Comparison of ENCODE assay signal across 8 mouse cellular contexts in genomic region chr17:27106745-27107144, GRCm38 (mm10). TPM values are rescaled to one million over a fixed set of nuclear protein-coding genes. Genes with fewer than 3 reads are reported as not detected.
DNase-seq lines count a peak whose midpoint lies in the region; ATAC-seq and TF ChIP-seq lines count a peak whose summit lies in the region.
"Had no signal": no experiment of that assay in that cellular context is flagged by ENCODE, and none has a peak within 500 bp of the region (broad histone marks: within the 10 kb centered on the region; RNA-seq: fewer than 3 reads in every experiment).

No protein-coding gene starts in this region.

- no peak overlapping the region for H3K27ac ChIP-seq in kidney, adult 2 months (ENCODE audit: insufficient read depth, low read depth, low read length)
- H3K27ac ChIP-seq in CH12.LX (ENCODE audit: insufficient read depth, low read depth), result no peak overlapping the region
- H3K27ac ChIP-seq in bone marrow, adult 2 months (ENCODE audit: control insufficient read depth, insufficient read depth, low read depth, low read length, poor library complexity), result no peak overlapping the region
- no peak overlapping the region for H3K27ac ChIP-seq in forebrain, embryonic 14.5 days (ENCODE audit: low read depth, low read length)

- no peaks in the 10 kb centered on the region for H3K27me3 ChIP-seq in kidney, adult 2 months (replicated peaks; ENCODE audit: control insufficient read depth, insufficient read depth, low read length)
- H3K27me3 ChIP-seq in CH12.LX (replicated peaks), result no peaks in the 10 kb centered on the region
- no peaks in the 10 kb centered on the region for H3K27me3 ChIP-seq in forebrain, embryonic 14.5 days (replicated peaks; ENCODE audit: control insufficient read depth, insufficient read depth, low read length)

- no peak for TF ChIP-seq EP300 in CH12.LX (IDR thresholded peaks at IDR 0.05; ENCODE audit: low read length)

- peak; percentile 48 for TF ChIP-seq RAD21 in CH12.LX (IDR thresholded peaks at IDR 0.05; ENCODE audit: low read depth, low read length)

- H3K4me1 ChIP-seq in kidney, adult 2 months (ENCODE audit: control insufficient read depth, insufficient read depth, low read length), result no peaks in the 10 kb centered on the region
- H3K4me1 ChIP-seq in CH12.LX (ENCODE audit: control insufficient read depth in 1 of 2, insufficient read depth in 2 of 2), result peaks cover 10 to 24% of the 10 kb centered on the region in 2 experiments; a peak in 3 of 4 replicates
- H3K4me1 ChIP-seq in bone marrow, adult 2 months (ENCODE audit: control insufficient read depth, insufficient read depth, low read length), result no peaks in the 10 kb centered on the region
- H3K4me1 ChIP-seq in forebrain, embryonic 14.5 days (ENCODE audit: control insufficient read depth, insufficient read depth, low read length), result no peaks in the 10 kb centered on the region

- in situ Hi-C loops in CH12.LX (cut with MboI; ENCODE audit: low pct_ligation_motif_present, low pct_unique_long_range_greater_than_20kb, low sequenced_read_pairs), result no loop called here

- no peak for TF ChIP-seq POLR2A in kidney, adult 2 months (IDR thresholded peaks at IDR 0.05; ENCODE audit: low read depth, low read length)
- TF ChIP-seq POLR2A in CH12.LX (IDR thresholded peaks at IDR 0.05; ENCODE audit: low read depth, low read length), result no peak
- no peak for TF ChIP-seq POLR2A in bone marrow, adult 2 months (IDR thresholded peaks at IDR 0.05; ENCODE audit: borderline replicate concordance, control insufficient read depth, low read depth, low read length)

- TF ChIP-seq CTCF in kidney, adult 2 months (conservative IDR thresholded peaks at IDR 0.05; ENCODE audit: insufficient read depth, insufficient read length, low read depth, low read length), result peak; percentile 35; the same call in 1 of the 2 replicates
- TF ChIP-seq CTCF in CH12.LX (conservative IDR thresholded peaks at IDR 0.05 in 1 of 2, IDR thresholded peaks at IDR 0.05 in 1 of 2; ENCODE audit: low read depth in 2 of 2, low read length in 2 of 2), result peak; percentile 40 to 61
- TF ChIP-seq CTCF in bone marrow, adult 2 months (IDR thresholded peaks at IDR 0.05; ENCODE audit: control insufficient read depth, insufficient read depth, low read length), result peak; percentile 42

- dilution Hi-C loops in CH12.LX (cut with MboI; ENCODE audit: extremely low pct_ligation_motif_present, extremely low pct_unique_long_range_greater_than_20kb, low sequenced_read_pairs), result no loop called here

- no peaks in the 10 kb centered on the region for H3K79me2 ChIP-seq in CH12.LX (replicated peaks; ENCODE audit: control insufficient read depth, extremely low read depth, insufficient read depth, poor library complexity, severe bottlenecking)

- peaks cover 2% of the 10 kb centered on the region for H3K9me3 ChIP-seq in CH12.LX (replicated peaks; ENCODE audit: low read length)
- no peaks in the 10 kb centered on the region for H3K9me3 ChIP-seq in forebrain, embryonic 14.5 days (replicated peaks; ENCODE audit: control insufficient read depth, low read length)

- H3K4me2 ChIP-seq in CH12.LX (ENCODE audit: insufficient read depth, low read depth, poor library complexity, severe bottlenecking), result no peak overlapping the region
- no peak overlapping the region for H3K4me2 ChIP-seq in forebrain, embryonic 14.5 days (ENCODE audit: low read length)

- DNase-seq in kidney, adult 2 months, result peak; percentile 20
- no peak for DNase-seq in kidney, postnatal 25 days
- DNase-seq in CH12.LX (ENCODE audit: extremely low read depth), result peak; percentile 41
- no peak for DNase-seq in forebrain, embryonic 14.5 days (ENCODE audit: low spot score)
- no peak for DNase-seq in kidney, postnatal 14 days

- H3K9ac ChIP-seq in CH12.LX (ENCODE audit: insufficient read depth, low read depth), result no peak overlapping the region
- H3K9ac ChIP-seq in forebrain, embryonic 14.5 days (ENCODE audit: low read length), result no peak overlapping the region

- WGBS in kidney, adult 2 months, result 87% methylated on average over 9 of the region's 9 CpGs
- WGBS in bone marrow, adult 2 months, result 83% methylated on average over 9 of the region's 9 CpGs
- 86% methylated on average over 9 of the region's 9 CpGs for WGBS in forebrain, embryonic 14.5 days

- H3K4me3 ChIP-seq in kidney, adult 2 months (ENCODE audit: insufficient read depth, low read depth, low read length), result no peak overlapping the region
- no peak overlapping the region for H3K4me3 ChIP-seq in CH12.LX (replicated peaks in 1 of 3; ENCODE audit: low read depth in 2 of 3, low read length in 2 of 3, poor library complexity in 1 of 3)
- no peak overlapping the region for H3K4me3 ChIP-seq in bone marrow, adult 2 months (replicated peaks; ENCODE audit: control insufficient read depth, low read depth, low read length)
- no peak overlapping the region for H3K4me3 ChIP-seq in forebrain, embryonic 14.5 days (ENCODE audit: low read depth, low read length)

- 0 out of 2 replicates have a peak, but pooled peaks have one; percentile 7 for ATAC-seq in megakaryocyte-erythroid progenitor cell, adult 5-6 weeks (replicated peaks; ENCODE audit: low FRiP score, low TSS enrichment, poor library complexity, severe bottlenecking)
- no peak for ATAC-seq in forebrain, embryonic 14.5 days
- ATAC-seq: hindbrain, embryonic 16.5 days had no signal

- no peaks in the 10 kb centered on the region for H3K36me3 ChIP-seq in kidney, adult 2 months (ENCODE audit: control insufficient read depth, insufficient read depth, low read length)
- peaks cover 20 to 81% of the 10 kb centered on the region in 2 experiments for H3K36me3 ChIP-seq in CH12.LX (replicated peaks in 1 of 2; ENCODE audit: control insufficient read depth in 1 of 2, insufficient read depth in 1 of 2, low read length in 1 of 2)
- no peaks in the 10 kb centered on the region for H3K36me3 ChIP-seq in forebrain, embryonic 14.5 days (ENCODE audit: control insufficient read depth, insufficient read depth, low read length)

TF ChIP-seq in CH12.LX, 34 proteins besides CTCF, POLR2A, EP300 and RAD21:
- TF ChIP-seq ETS1 (conservative IDR thresholded peaks at IDR 0.05; ENCODE audit: low read depth, low read length), result no peak
- peak; percentile 40 for TF ChIP-seq SMC3 (IDR thresholded peaks at IDR 0.05; ENCODE audit: low read depth, low read length)
TF ChIP-seq in CH12.LX: peak in this region for 1.

RNA-seq across cellular contexts. Expression of gene Uqcc2, which starts 27.0 kb away (rescaled TPM):
- 208 and 218 TPM in 2 replicates for polyA plus RNA-seq in kidney, adult 2 months (2012; rRNA removed)
- total RNA-seq in CH12.LX (2012; rRNA removed), result 198 and 208 TPM in 2 replicates
- 240 and 277 TPM in 2 replicates for total RNA-seq in CH12.LX (2014; rRNA removed)
- polyA plus RNA-seq in CH12.LX (2012; ENCODE audit: insufficient read length, low read depth), result 107 and 126 TPM in 2 replicates
- 53.9 and 105 TPM in 2 replicates for polyA plus RNA-seq in bone marrow, adult 2 months (2011; ENCODE audit: insufficient read depth, insufficient read length, low replicate concordance, missing spikeins)
- total RNA-seq in megakaryocyte-erythroid progenitor cell, adult 5-6 weeks (2014; fragmentation: Nextera tagmentation), result 180 and 198 TPM in 2 replicates
- 177 and 204 TPM in 2 replicates for total RNA-seq in megakaryocyte-erythroid progenitor cell, adult 5-6 weeks (2017)
- 360 and 385 TPM in 2 replicates for polyA plus RNA-seq in forebrain, embryonic 14.5 days (2014; fragmentation: Nextera tagmentation; extraction: Ambion mirVana)

RNA-seq across cellular contexts. Expression of gene Itpr3, which starts 49.6 kb away (rescaled TPM):
- polyA plus RNA-seq in kidney, adult 2 months (2012; rRNA removed), result 4.4 and 6.9 TPM in 2 replicates
- total RNA-seq in CH12.LX (2012; rRNA removed) (8.3 and 11.3 TPM in 2 replicates), CH12.LX (2014; rRNA removed) (2.5 TPM in 2 replicates)
- polyA plus RNA-seq in CH12.LX (2012; ENCODE audit: insufficient read length, low read depth), result 8.5 and 9.5 TPM in 2 replicates
- 10.8 and 12.5 TPM in 2 replicates for polyA plus RNA-seq in bone marrow, adult 2 months (2011; ENCODE audit: insufficient read depth, insufficient read length, low replicate concordance, missing spikeins)
- 3.0 and 4.2 TPM in 2 replicates for total RNA-seq in megakaryocyte-erythroid progenitor cell, adult 5-6 weeks (2014; fragmentation: Nextera tagmentation)
- total RNA-seq in megakaryocyte-erythroid progenitor cell, adult 5-6 weeks (2017), result 3.0 and 3.4 TPM in 2 replicates
- polyA plus RNA-seq in forebrain, embryonic 14.5 days (2014; fragmentation: Nextera tagmentation; extraction: Ambion mirVana), result 0.61 and 0.79 TPM in 2 replicates

Comparison
In these comparisons a context has a peak if more than half of its experiments do, and no peak if none do; other contexts are left out.
1. DNase-seq: peak in kidney, adult 2 months (single experiment) and CH12.LX (single experiment); none in kidney, postnatal 25 days (0 of 2), forebrain, embryonic 14.5 days (single experiment) and kidney, postnatal 14 days (single experiment).
2. Peak in every context shown above with its lines, with median percentiles within 50 percentile points of each other: CTCF ChIP-seq.